Mouse (Mus musculus) MEL (cell line): ENCODE data around the gene Pdcd4. TPM values are rescaled to one million over a fixed set of nuclear protein-coding genes. Genes with fewer than 3 reads are reported as not detected.

Source experiments
- DNase-seq: peaks from one replicate; pipeline ENCODE4 v3.0.0; 2011; ENCODE audit warnings: low read depth, low spot score
- H3K27ac ChIP-seq: 2 replicates; pipeline ENCODE4 v1.5.1; 2012; ENCODE audit warnings: low read depth, mild to moderate bottlenecking, control low read depth, low read length, moderate library complexity; ENCODE audit not compliant: control insufficient read depth
- H3K27me3 ChIP-seq, 2 experiments: fragments of 150-350 bp in 1 of 2; sonication (generic) in 1 of 2; 2 replicates each; pipeline ENCODE4 v1.6.1; 2012; ENCODE audit warnings: low read length in 2 of 2, mild to moderate bottlenecking in 2 of 2, improper control_type of control experiment in 1 of 2, moderate library complexity in 1 of 2; ENCODE audit not compliant: insufficient read depth in 2 of 2, control insufficient read depth in 1 of 2
- H3K36me3 ChIP-seq, 2 experiments: 2 replicates each; pipeline ENCODE4 v1.6.1; 2012 to 2014; ENCODE audit warnings: low read length in 2 of 2, improper control_type of control experiment in 1 of 2, inconsistent platforms in 1 of 2, mild to moderate bottlenecking in 1 of 2; ENCODE audit not compliant: insufficient read depth in 2 of 2, control insufficient read depth in 1 of 2
- H3K4me1 ChIP-seq, 2 experiments: fragments of 150-350 bp in 1 of 2; sonication (generic) in 1 of 2; 2 replicates each; pipeline ENCODE4 v1.6.1; 2012; ENCODE audit warnings: low read length in 2 of 2, improper control_type of control experiment in 1 of 2, mild to moderate bottlenecking in 1 of 2; ENCODE audit not compliant: insufficient read depth in 2 of 2, control insufficient read depth in 1 of 2
- H3K4me3 ChIP-seq, 2 experiments: fragments of 150-350 bp in 1 of 2; sonication (generic) in 1 of 2; 2 replicates each; pipeline ENCODE4 v1.5.1; 2012; ENCODE audit warnings: low read depth in 2 of 2, low read length in 2 of 2, mild to moderate bottlenecking in 2 of 2, moderate library complexity in 2 of 2, control low read depth in 1 of 2, improper control_type of control experiment in 1 of 2; ENCODE audit not compliant: control insufficient read depth in 1 of 2, insufficient read depth in 1 of 2
- H3K79me2 ChIP-seq: 2 replicates; pipeline ENCODE4 v1.6.1; 2012; ENCODE audit warnings: mild to moderate bottlenecking, low read length, moderate library complexity; ENCODE audit not compliant: control insufficient read depth, poor library complexity, insufficient read depth
- H3K9ac ChIP-seq: 2 replicates; pipeline ENCODE4 v1.6.1; 2012; ENCODE audit warnings: low read depth, mild to moderate bottlenecking, control low read depth, low read length, moderate library complexity; ENCODE audit not compliant: control insufficient read depth, poor library complexity, severe bottlenecking
- H3K9me3 ChIP-seq: fragments of 150-350 bp; sonication (generic); replicated peaks from 2 replicates; pipeline ENCODE4 v1.6.1; 2012; ENCODE audit warnings: mild to moderate bottlenecking, low read length, improper control_type of control experiment, moderate library complexity; ENCODE audit not compliant: insufficient read depth
- CHD1 ChIP-seq: IDR thresholded peaks from 2 replicates; pipeline ENCODE4 v1.6.1; 2012; ENCODE audit warnings: low read depth, mild to moderate bottlenecking, inconsistent platforms, low read length, improper control_type of control experiment
- CTCF ChIP-seq, 3 experiments: IDR thresholded peaks in 2 of 3; conservative IDR thresholded peaks in 1 of 3; 2 replicates each; pipeline ENCODE4 v1.5.1; 2011 to 2012; ENCODE audit warnings: low read length in 3 of 3, low read depth in 2 of 3, mild to moderate bottlenecking in 2 of 3, improper control_type of control experiment in 1 of 3, inconsistent platforms in 1 of 3, mixed read lengths in 1 of 3, moderate library complexity in 1 of 3; ENCODE audit not compliant: control insufficient read depth in 1 of 3, insufficient read depth in 1 of 3, poor library complexity in 1 of 3, severe bottlenecking in 1 of 3
- E2F4 ChIP-seq: IDR thresholded peaks from 2 replicates; pipeline ENCODE4 v1.6.1; 2011; ENCODE audit warnings: low read depth, low read length, improper control_type of control experiment, borderline replicate concordance
- EP300 ChIP-seq, 2 experiments: IDR thresholded peaks; 2 replicates each; pipeline ENCODE4 v1.6.1; 2011; ENCODE audit warnings: improper control_type of control experiment in 2 of 2, low read length in 2 of 2, low read depth in 1 of 2, mild to moderate bottlenecking in 1 of 2
- GATA1 ChIP-seq: IDR thresholded peaks from 2 replicates; pipeline ENCODE4 v1.6.1; 2011; ENCODE audit warnings: low read depth, low read length, improper control_type of control experiment
- JUND ChIP-seq: IDR thresholded peaks from 2 replicates; pipeline ENCODE4 v1.6.1; 2011; ENCODE audit warnings: low read depth, mild to moderate bottlenecking, improper control_type of control experiment, low read length
- KAT2A ChIP-seq: conservative IDR thresholded peaks from 2 replicates; pipeline ENCODE4 v1.6.1; 2012; ENCODE audit warnings: low read depth, low read length, improper control_type of control experiment, inconsistent platforms
- MEF2A ChIP-seq: IDR thresholded peaks from 2 replicates; pipeline ENCODE4 v1.6.1; 2014; ENCODE audit warnings: low read depth, mild to moderate bottlenecking, inconsistent platforms, low read length, improper control_type of control experiment; ENCODE audit not compliant: poor library complexity, insufficient replicate concordance, severe bottlenecking; ENCODE audit errors: extremely low read depth
- MYB ChIP-seq: IDR thresholded peaks from 2 replicates; pipeline ENCODE4 v1.6.1; 2011; ENCODE audit warnings: mild to moderate bottlenecking, low read depth, low read length, improper control_type of control experiment
- NELFE ChIP-seq: IDR thresholded peaks from 2 replicates; pipeline ENCODE4 v1.6.1; 2011; ENCODE audit warnings: low read depth, low read length, improper control_type of control experiment
- NRF1 ChIP-seq: IDR thresholded peaks from 2 replicates; pipeline ENCODE4 v1.6.1; 2014; ENCODE audit warnings: low read depth, mild to moderate bottlenecking, inconsistent platforms, low read length, improper control_type of control experiment, moderate library complexity; ENCODE audit not compliant: poor library complexity, insufficient read depth, severe bottlenecking
- POLR2AphosphoS2 ChIP-seq: IDR thresholded peaks from 2 replicates; pipeline ENCODE4 v1.6.1; 2011; ENCODE audit warnings: low read length, improper control_type of control experiment
- POLR2AphosphoS5 ChIP-seq: IDR thresholded peaks from 2 replicates; pipeline ENCODE4 v1.6.1; 2012; ENCODE audit warnings: low read depth, borderline replicate concordance, mild to moderate bottlenecking, inconsistent platforms, low read length, moderate library complexity, mixed read lengths
- SIN3A ChIP-seq: IDR thresholded peaks from 2 replicates; pipeline ENCODE4 v1.6.1; 2012; ENCODE audit warnings: low read length, improper control_type of control experiment, inconsistent platforms
- TAL1 ChIP-seq: IDR thresholded peaks from 2 replicates; pipeline ENCODE4 v1.6.1; 2012; ENCODE audit warnings: mild to moderate bottlenecking, inconsistent platforms, low read length, moderate library complexity, mixed read lengths
- TBP ChIP-seq: IDR thresholded peaks from 2 replicates; pipeline ENCODE4 v1.8.0; 2011; ENCODE audit warnings: low read depth, low read length, improper control_type of control experiment
- TCF12 ChIP-seq: IDR thresholded peaks from 2 replicates; pipeline ENCODE4 v1.6.1; 2014; ENCODE audit warnings: low read depth, mild to moderate bottlenecking, inconsistent platforms, low read length, improper control_type of control experiment, moderate library complexity
- USF2 ChIP-seq, 2 experiments: IDR thresholded peaks; 2 replicates each; pipeline ENCODE4 v1.6.1; 2011 to 2012; ENCODE audit warnings: improper control_type of control experiment in 2 of 2, low read length in 2 of 2, borderline replicate concordance in 1 of 2, inconsistent platforms in 1 of 2, low read depth in 1 of 2, mild to moderate bottlenecking in 1 of 2; ENCODE audit not compliant: insufficient read depth in 1 of 2
- ZKSCAN1 ChIP-seq: IDR thresholded peaks from 2 replicates; pipeline ENCODE4 v1.6.1; 2012; ENCODE audit warnings: low read depth, mild to moderate bottlenecking, inconsistent platforms, low read length, improper control_type of control experiment, moderate library complexity
- polyA plus RNA-seq, 2 experiments: library from polyadenylated mRNA; stranded (reverse) in 1 of 2; unstranded in 1 of 2; fragments of >175 nt in 1 of 2; fragments of >200 nt in 1 of 2; gene quantifications; 2 replicates each; pipeline versions ENCODE4 v1.2.1 to v1.2.4; 2012; ENCODE audit warnings: low replicate concordance in 2 of 2, low read depth in 1 of 2; ENCODE audit not compliant: insufficient read length in 2 of 2, insufficient read depth in 1 of 2, missing spikeins in 1 of 2
- total RNA-seq: library from RNA; depleted of rRNA; stranded (reverse); fragments of 300-350 nt; gene quantifications from 2 replicates; pipeline ENCODE4 v1.2.3, GENCODE M21; 2012

Gene Pdcd4
- total and polyA plus RNA-seq, 3 experiments = 30.0 to 37.6 TPM; not detected in 1

DNA sequence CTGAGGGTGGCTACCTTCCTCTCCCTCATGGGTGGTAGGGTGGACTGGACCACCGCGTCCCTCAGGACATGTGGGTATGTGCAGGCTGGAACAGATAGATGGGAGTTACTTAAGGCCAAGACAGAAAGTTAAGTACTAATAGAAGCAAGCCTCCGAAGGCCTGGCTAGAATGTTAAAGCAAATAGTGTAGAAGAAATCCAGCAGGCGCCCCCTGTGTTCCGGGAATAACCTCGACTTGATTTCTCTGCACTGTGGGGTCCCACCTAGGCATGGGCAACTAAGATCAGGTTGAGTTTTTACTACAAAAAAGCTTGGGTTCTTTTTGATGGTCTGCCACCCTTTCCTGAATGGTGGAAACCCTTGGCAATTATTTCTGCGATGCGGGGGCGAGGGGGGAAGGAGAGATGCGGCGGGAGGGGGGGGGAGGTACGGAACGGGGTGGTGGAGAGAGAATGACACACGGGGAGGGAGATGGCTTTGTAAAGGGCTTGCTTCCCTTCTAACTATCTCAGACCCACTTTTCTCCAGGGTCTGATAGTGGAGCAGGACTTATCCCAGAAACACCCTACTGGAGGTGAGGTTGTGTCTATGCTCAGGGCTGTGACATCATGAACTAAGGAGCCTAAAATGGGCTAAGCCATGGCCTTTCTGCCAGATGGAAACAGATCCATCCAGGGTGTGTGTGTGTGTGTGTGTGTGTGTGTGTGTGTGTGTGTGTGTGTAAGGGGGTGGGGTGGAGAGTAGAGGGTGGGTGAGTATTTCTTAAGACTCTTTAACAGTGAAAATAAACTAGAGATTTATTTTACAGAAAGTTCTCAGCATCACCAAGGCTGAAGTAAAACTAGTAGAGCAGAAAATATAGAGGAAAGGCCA is 40.0 kb upstream of the Pdcd4 start:
- peaks cover 3 to 10% of the 10 kb centered on the region in 2 experiments for H3K4me1 ChIP-seq
- H3K9me3 ChIP-seq = no peaks in the 10 kb centered on the region
- H3K27me3 ChIP-seq = no peaks in the 10 kb centered on the region
- no peak for DNase-seq
- no peak overlapping the region for H3K9ac ChIP-seq
- TF ChIP-seq NELFE (no peak), MEF2A (no peak), EP300 (IDR thresholded peaks at IDR 0.05; ENCODE audit: low read depth in 1 of 2, low read length in 2 of 2) (no peak), JUND (no peak), USF2 (IDR thresholded peaks at IDR 0.05; ENCODE audit: borderline replicate concordance in 1 of 2, insufficient read depth in 1 of 2, low read depth in 1 of 2, low read length in 2 of 2) (no peak), TBP (no peak), POLR2AphosphoS2 (no peak), MYB (no peak), TCF12 (no peak), KAT2A (no peak), E2F4 (no peak), ZKSCAN1 (no peak), CHD1 (no peak), CTCF (IDR thresholded peaks at IDR 0.05 in 2 of 3, conservative IDR thresholded peaks at IDR 0.05 in 1 of 3; ENCODE audit: control insufficient read depth in 1 of 3, insufficient read depth in 1 of 3, low read depth in 2 of 3, low read length in 3 of 3, poor library complexity in 1 of 3, severe bottlenecking in 1 of 3) (no peak), SIN3A (no peak), TAL1 (no peak), GATA1 (no peak), NRF1 (no peak), POLR2AphosphoS5 (no peak)
- TF ChIP-seq, all 39 proteins: peak for 0
- Histone ChIP-seq H3K36me3 (peaks cover 0 to 6% of the 10 kb centered on the region in 2 experiments; a peak in 2 of 4 replicates), H3K4me3 (no peak overlapping the region), H3K79me2 (no peaks in the 10 kb centered on the region), H3K27ac (no peak overlapping the region)
